Mouse (Mus musculus) thymus, adult 2 months (tissue): ENCODE measurements around the gene Nacad. TPM values are rescaled to one million over a fixed set of nuclear protein-coding genes. Genes with fewer than 3 reads are reported as not detected.

Experiments used
- DNase-seq: peaks from one replicate; pipeline ENCODE4 v3.0.0; 2021
- H3K27ac ChIP-seq: fragments of 200-500 bp; 2 replicates; pipeline ENCODE4 v1.5.1; 2012; ENCODE audit warnings: low read length, control low read depth; ENCODE audit not compliant: control insufficient read depth, insufficient read depth
- H3K27me3 ChIP-seq: fragments of 200-500 bp; 2 replicates; pipeline ENCODE4 v1.6.1; 2012; ENCODE audit warnings: mild to moderate bottlenecking, low read length, moderate library complexity, mixed read lengths; ENCODE audit not compliant: control insufficient read depth, insufficient read depth
- H3K36me3 ChIP-seq: fragments of 200-500 bp; 2 replicates; pipeline ENCODE4 v1.6.1; 2012; ENCODE audit warnings: mild to moderate bottlenecking, low read length, moderate library complexity; ENCODE audit not compliant: control insufficient read depth, insufficient read depth
- H3K4me1 ChIP-seq: fragments of 200-500 bp; replicated peaks from 2 replicates; pipeline ENCODE4 v1.6.1; 2012; ENCODE audit warnings: low read length; ENCODE audit not compliant: control insufficient read depth, insufficient read depth
- H3K4me3 ChIP-seq: fragments of 200-500 bp; 2 replicates; pipeline ENCODE4 v1.5.1; 2012; ENCODE audit warnings: mild to moderate bottlenecking, low read length, control low read depth, moderate library complexity; ENCODE audit not compliant: control insufficient read depth, insufficient read depth
- CTCF ChIP-seq: fragments of 200-500 bp; IDR thresholded peaks from 2 replicates; pipeline ENCODE4 v1.5.1; 2012; ENCODE audit warnings: mild to moderate bottlenecking, control low read depth, low read length, moderate library complexity, borderline replicate concordance; ENCODE audit not compliant: control insufficient read depth, poor library complexity, insufficient read depth; ENCODE audit errors: extremely low read depth
- POLR2A ChIP-seq: fragments of 200-500 bp; IDR thresholded peaks from 2 replicates; pipeline ENCODE4 v1.6.1; 2012; ENCODE audit warnings: mild to moderate bottlenecking, low read length, control low read depth, moderate library complexity; ENCODE audit not compliant: control insufficient read depth, poor library complexity, insufficient read depth; ENCODE audit errors: extremely low read depth
- WGBS: fragments of 180-500 bp; shearing (Covaris S2); methylation state at CpG from one replicate; pipeline ENCODE4 v1.1.7; 2018; 5-methylcytosine and 5-hydroxymethylcytosine counted together
- polyA plus RNA-seq: library from polyadenylated mRNA; depleted of rRNA; stranded (reverse); fragments of >200 nt; gene quantifications from 2 replicates; pipeline ENCODE4 v1.2.3, GENCODE M21; 2012

Nacad gene
- polyA plus RNA-seq, 1 experiment = 0.36 TPM

- Histone ChIP-seq H3K27ac (no peak overlapping the region), H3K36me3 (peaks cover 99% of the 10 kb centered on the region), H3K27me3 (no peaks in the 10 kb centered on the region), H3K4me1 (no peaks in the 10 kb centered on the region), H3K4me3 (no peak overlapping the region)
- whole genome bisulfite sequencing = 82% methylated on average over 11 of the region's 11 CpGs
- DNase-seq = no peak
- no peak for TF ChIP-seq POLR2A
- no peak for TF ChIP-seq CTCF
Measured at GRCm38 (mm10) chr11:6593406-6593805, 12.4 kb downstream of the Nacad start.

DNA sequence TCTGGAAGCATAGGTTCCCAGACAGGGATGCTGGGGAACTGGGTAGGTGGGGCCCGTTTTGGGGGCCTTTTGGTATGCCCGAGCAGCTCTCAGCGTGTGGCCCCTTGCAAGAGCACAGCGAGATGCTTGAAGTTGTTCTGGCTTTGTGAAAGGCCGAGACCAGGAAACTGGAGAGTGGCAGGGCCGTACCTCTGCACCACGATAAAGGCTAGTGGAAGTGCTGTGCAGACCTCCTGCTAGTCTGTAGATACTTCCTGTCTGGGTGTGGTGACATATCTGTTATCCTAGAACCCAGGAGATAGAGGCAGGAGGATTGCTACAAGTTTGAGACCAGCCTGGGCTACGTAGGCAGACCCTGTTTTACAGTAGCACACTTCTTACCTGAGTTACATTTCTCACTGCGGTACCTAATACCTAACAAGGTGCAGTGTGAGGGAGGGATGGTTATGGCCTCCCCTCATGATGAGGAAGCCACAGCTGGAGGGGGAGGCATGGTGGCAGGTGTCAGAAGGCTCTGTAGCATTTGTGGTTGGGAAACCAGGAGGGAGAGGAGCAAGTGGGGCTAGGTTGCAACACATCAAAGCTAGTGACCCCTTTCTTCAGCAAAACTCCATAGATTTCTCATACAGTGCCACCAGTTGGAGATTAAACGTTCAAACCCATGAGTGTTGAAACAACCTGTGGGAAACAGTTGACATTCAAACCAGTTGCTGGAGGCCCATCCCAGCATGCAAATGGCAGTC lies 14.7 kb downstream of the Nacad start:
- no peak for TF ChIP-seq POLR2A
- TF ChIP-seq CTCF = no peak
- WGBS = 47% methylated on average over 10 of the region's 10 CpGs
- DNase-seq = no peak
- Histone ChIP-seq H3K4me3 (no peak overlapping the region), H3K36me3 (peaks cover 98% of the 10 kb centered on the region), H3K27me3 (no peaks in the 10 kb centered on the region), H3K4me1 (no peaks in the 10 kb centered on the region; the same call in 1 of the 2 replicates), H3K27ac (no peak overlapping the region)

DNA sequence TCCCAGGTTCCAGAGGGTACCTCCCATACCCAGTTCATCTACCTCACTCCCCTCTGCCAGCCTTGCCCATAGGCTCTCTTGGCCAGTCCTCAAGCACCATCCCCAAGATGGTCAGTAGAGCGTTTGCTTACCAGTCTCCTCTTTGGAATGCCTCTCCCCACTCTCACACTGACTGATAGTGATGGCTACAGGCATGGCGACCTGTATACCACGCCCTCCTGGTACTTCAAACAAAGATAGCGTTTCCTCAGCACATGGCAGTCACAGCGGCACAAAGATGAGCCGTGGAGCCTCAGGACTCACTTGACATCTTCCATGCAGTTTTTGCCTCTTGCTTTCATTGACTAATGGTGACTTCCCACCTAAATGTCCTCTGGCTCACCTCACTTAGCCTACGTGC lies 16.0 kb downstream of the Nacad start:
- no peak overlapping the region for H3K4me3 ChIP-seq
- no peak for DNase-seq
- H3K36me3 ChIP-seq = peaks cover 98% of the 10 kb centered on the region
- no peak for TF ChIP-seq POLR2A
- TF ChIP-seq CTCF = no peak
- peaks cover 5% of the 10 kb centered on the region for H3K4me1 ChIP-seq
- no peak overlapping the region for H3K27ac ChIP-seq
- 88% methylated on average over 7 of the region's 7 CpGs for WGBS
- H3K27me3 ChIP-seq = no peaks in the 10 kb centered on the region

- DNase-seq = no peak
- WGBS = 98% methylated on average over 7 of the region's 7 CpGs
- Histone ChIP-seq H3K27me3 (no peaks in the 10 kb centered on the region), H3K27ac (no peak overlapping the region), H3K36me3 (peaks cover 98% of the 10 kb centered on the region), H3K4me1 (peaks cover 5% of the 10 kb centered on the region), H3K4me3 (no peak overlapping the region)
- TF ChIP-seq CTCF (no peak), POLR2A (no peak)
Measured at GRCm38 (mm10) chr11:6588295-6588694, 17.6 kb downstream of the Nacad start.

DNA sequence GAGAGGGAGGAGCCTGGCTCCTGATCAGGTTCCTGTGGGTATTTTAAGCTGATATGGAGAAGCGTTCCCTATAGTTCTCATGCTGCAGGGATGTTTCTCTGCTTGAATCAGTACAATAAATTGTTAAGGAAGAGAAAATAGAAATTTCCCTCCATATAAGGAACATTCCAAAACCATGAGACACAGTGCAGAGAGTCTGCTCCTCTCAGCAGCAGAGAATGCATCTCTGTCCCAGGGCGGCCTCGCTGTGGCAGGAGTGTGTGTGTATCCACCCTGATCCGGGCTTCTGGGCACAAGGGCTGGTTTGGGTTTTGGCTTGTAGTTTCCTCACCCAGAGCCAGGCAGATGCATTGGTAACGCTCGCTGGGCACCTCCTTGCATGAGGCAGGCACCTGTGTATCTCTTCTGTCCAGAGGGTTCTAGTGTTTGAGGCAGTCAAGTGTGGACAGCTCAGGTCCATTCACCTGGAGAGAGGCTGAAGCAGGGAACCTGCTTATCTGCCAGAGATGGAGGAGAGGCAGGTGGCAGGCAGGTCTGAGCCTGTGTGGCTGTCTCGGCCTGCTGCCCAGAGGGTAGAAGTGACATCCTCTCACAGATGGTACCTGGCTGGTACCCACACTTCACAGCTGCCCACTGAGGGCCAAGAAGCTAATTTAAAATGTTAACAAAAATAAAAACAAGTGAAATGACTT lies 18.5 kb downstream of the Nacad start:
- peaks cover 95% of the 10 kb centered on the region for H3K36me3 ChIP-seq
- H3K27ac ChIP-seq = no peak overlapping the region
- WGBS = 91% methylated on average over 7 of the region's 7 CpGs

DNA sequence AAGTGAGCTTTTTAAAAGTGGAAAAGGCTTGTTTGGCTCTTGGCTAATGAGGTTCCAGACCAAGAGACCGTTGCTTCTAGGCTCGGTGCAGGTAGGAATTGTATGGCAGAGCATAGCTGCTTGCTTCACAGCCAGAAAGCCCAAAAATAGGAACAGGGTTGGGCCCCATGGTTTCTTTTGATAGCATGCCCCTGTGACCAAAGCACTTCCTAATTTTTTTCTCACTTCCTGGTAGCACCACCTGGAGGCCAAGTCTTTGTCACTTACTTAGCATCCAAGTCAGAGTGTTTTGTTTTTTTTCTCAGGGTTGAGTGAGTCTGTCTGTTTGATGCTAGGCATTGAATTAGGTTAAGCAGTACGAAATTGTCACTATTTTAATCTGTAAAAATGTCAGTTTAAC lies 19.2 kb downstream of the Nacad start:
- 15% methylated on average over 3 of the region's 3 CpGs for WGBS
- Histone ChIP-seq H3K4me1 (peaks cover 5% of the 10 kb centered on the region), H3K27ac (no peak overlapping the region), H3K4me3 (no peak overlapping the region), H3K27me3 (no peaks in the 10 kb centered on the region), H3K36me3 (peaks cover 89% of the 10 kb centered on the region)
- DNase-seq = no peak
- TF ChIP-seq POLR2A = no peak
- TF ChIP-seq CTCF = no peak

More for the DNA sequence above, 18.5 kb downstream of the Nacad start:
- no peak for DNase-seq
- no peak for TF ChIP-seq CTCF
- no peak for TF ChIP-seq POLR2A
- Histone ChIP-seq H3K27me3 (no peaks in the 10 kb centered on the region), H3K4me1 (peaks cover 5% of the 10 kb centered on the region), H3K4me3 (no peak overlapping the region)
